Mouse (Mus musculus) kidney, postnatal 0 days (tissue): Measurements from ENCODE around the gene Gm21750. TPM values are rescaled to one million over a fixed set of nuclear protein-coding genes. Genes with fewer than 3 reads are reported as not detected.

ENCODE experiments used
- ATAC-seq: fragments of 200-750 bp; cut with Nextera tagmentation; replicated peaks from 2 replicates; pipeline ENCODE4 v1.8.0; 2017; ENCODE audit warnings: low read depth, moderate number of reproducible peaks, moderate TSS enrichment, moderate library complexity; ENCODE audit not compliant: low FRiP score
- DNase-seq: peaks from one replicate; pipeline ENCODE4 v3.0.0-alpha.2; 2016; ENCODE audit warnings: low spot score
- H3K27ac ChIP-seq: fragments of 300-500 bp; sonication (generic); 2 replicates; pipeline ENCODE4 v1.5.1; 2014; ENCODE audit warnings: mild to moderate bottlenecking
- H3K27me3 ChIP-seq: fragments of 300-500 bp; sonication (generic); 2 replicates; pipeline ENCODE4 v1.6.1; 2014; ENCODE audit warnings: low read length, mixed read lengths; ENCODE audit not compliant: insufficient read depth
- H3K36me3 ChIP-seq: fragments of 300-500 bp; sonication (generic); 2 replicates; pipeline ENCODE4 v1.6.1; 2014; ENCODE audit warnings: low read length, mixed read lengths; ENCODE audit not compliant: insufficient read depth
- H3K4me1 ChIP-seq: fragments of 300-500 bp; sonication (generic); replicated peaks from 2 replicates; pipeline ENCODE4 v1.6.1; 2014; ENCODE audit warnings: antibody characterized with exemption, low read length, mixed read lengths; ENCODE audit not compliant: insufficient read depth
- H3K4me2 ChIP-seq: fragments of 300-500 bp; sonication (generic); 2 replicates; pipeline ENCODE4 v1.6.1; 2014; ENCODE audit warnings: mild to moderate bottlenecking, low read length, moderate library complexity, mixed read lengths
- H3K4me3 ChIP-seq: fragments of 300-500 bp; sonication (generic); replicated peaks from 2 replicates; pipeline ENCODE4 v1.5.1; 2014; ENCODE audit warnings: low read depth, low read length
- H3K9ac ChIP-seq: fragments of 300-500 bp; sonication (generic); 2 replicates; pipeline ENCODE4 v1.6.1; 2014; ENCODE audit warnings: low read depth, low read length
- H3K9me3 ChIP-seq: fragments of 300-500 bp; sonication (generic); replicated peaks from 2 replicates; pipeline ENCODE4 v1.6.1; 2016; ENCODE audit warnings: low read length, inconsistent platforms, mixed read lengths
- CTCF ChIP-seq: IDR thresholded peaks from 2 replicates; pipeline ENCODE4 v1.5.1; 2016; ENCODE audit warnings: antibody characterized with exemption, low read depth, mild to moderate bottlenecking, moderate library complexity
- WGBS: fragments of 180-500 bp; shearing (Covaris S2); extraction: QIAGEN DNeasy Blood & Tissue Kit; methylation state at CpG from one replicate; pipeline ENCODE4 v1.1.7; 2014; 5-methylcytosine and 5-hydroxymethylcytosine counted together
- polyA plus RNA-seq: library from polyadenylated mRNA; unstranded; fragments of >200 nt; fragmentation: Nextera tagmentation; extraction: Ambion mirVana; gene quantifications from 2 replicates; pipeline ENCODE4 v1.2.1, GENCODE M21; 2015

Gene Gm21750
- polyA plus RNA-seq, 1 experiment from 2014 or later = not detected

DNA sequence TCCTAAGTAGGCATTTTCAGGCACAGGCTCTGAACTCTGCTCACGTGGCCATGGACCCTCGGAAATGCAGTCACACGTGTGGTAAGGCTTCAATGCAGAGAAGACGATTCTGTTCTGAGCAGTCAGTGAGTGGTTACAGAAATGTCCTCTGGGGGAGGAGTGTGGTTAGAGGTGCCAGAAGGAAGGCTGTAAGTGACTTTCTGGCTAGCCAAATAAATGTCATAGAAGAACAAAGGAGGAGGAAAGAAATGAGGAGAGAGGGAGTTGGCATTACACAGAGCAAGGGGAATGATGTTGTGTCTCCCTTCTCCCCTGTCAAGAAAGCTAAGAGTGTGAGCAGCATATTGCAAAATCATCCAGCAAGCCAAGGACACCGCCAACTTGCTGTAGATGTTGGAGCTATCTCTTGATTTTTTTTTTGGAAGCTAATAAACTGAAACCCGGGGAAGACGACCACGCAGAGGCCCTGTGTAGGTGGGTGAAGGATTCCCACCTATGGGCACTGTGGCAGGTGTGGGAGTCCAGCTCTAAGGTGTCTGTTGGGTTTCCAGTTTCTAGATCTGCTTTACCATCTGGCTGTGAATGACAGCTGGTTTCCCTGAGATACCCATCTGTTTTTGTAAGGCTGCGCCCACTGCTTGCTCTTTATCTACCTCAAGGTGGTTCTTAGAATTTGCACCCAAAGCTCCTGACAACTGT is 48.5 kb downstream of the Gm21750 start:
- H3K27ac ChIP-seq = no peak overlapping the region
- H3K9me3 ChIP-seq = no peaks in the 10 kb centered on the region; the same call in 1 of the 2 replicates
- no peak overlapping the region for H3K9ac ChIP-seq
- WGBS = 90% methylated on average over 9 of the region's 9 CpGs
- no peaks in the 10 kb centered on the region for H3K4me1 ChIP-seq
- H3K36me3 ChIP-seq = no peaks in the 10 kb centered on the region
- no peak overlapping the region for H3K4me2 ChIP-seq
- ATAC-seq (no peak), DNase-seq (no peak)
- H3K4me3 ChIP-seq = no peak overlapping the region
- H3K27me3 ChIP-seq = no peaks in the 10 kb centered on the region
- no peak for TF ChIP-seq CTCF

Other genes starting within 250 kb of the Gm21750 start
- 66.5 and 70.2 TPM in 2 replicates for gene Med4, start 151.2 kb upstream of the Gm21750 start, polyA plus RNA-seq
- 172 and 179 TPM in 2 replicates for gene Sucla2, start 135.9 kb upstream of the Gm21750 start, polyA plus RNA-seq
- 7.9 and 8.9 TPM in 2 replicates for gene Nudt15, start 113.0 kb upstream of the Gm21750 start, polyA plus RNA-seq